Mouse (Mus musculus): ENCODE results near the gene Rabgap1l.

GRCm38 (mm10) chr1:160261849-160262248 lies 531.2 kb downstream of the Rabgap1l start:
- TF ChIP-seq CTCF (IDR thresholded peaks at IDR 0.05) (no peak), EP300 (IDR thresholded peaks at IDR 0.05) (no peak)
